Mouse (Mus musculus) bone marrow, adult 2 months (tissue): ENCODE data around the gene Eif3k.

ENCODE experiments used
- CTCF ChIP-seq: fragments of 200-500 bp; IDR thresholded peaks from 2 replicates; pipeline ENCODE4 v1.5.1; 2011; ENCODE audit warnings: low read length, control low read depth; ENCODE audit not compliant: control insufficient read depth, insufficient read depth
- POLR2A ChIP-seq: fragments of 200-500 bp; IDR thresholded peaks from 2 replicates; pipeline ENCODE4 v1.6.1; 2011; ENCODE audit warnings: low read depth, mild to moderate bottlenecking, control low read depth, low read length, borderline replicate concordance; ENCODE audit not compliant: control insufficient read depth

DNA sequence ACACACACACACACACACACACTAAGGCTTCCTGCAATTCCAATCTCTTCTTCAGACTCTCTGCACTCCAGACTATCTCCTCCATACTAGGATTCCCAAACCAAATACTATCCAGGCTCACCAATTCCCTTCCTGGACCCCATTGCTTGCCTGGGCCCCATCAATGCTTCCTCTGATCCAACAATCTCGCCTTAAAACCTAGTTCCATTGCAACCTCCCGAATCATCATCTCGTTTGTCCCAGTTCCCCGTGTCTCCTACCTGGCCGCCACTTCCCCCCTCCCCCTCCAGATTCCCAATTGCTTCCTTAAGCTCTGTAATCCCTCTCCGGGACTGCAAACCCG, 20.1 kb downstream of the Eif3k start:
- TF ChIP-seq CTCF (no peak), POLR2A (no peak)
